Mouse (Mus musculus) liver, embryonic 11.5 days (tissue): ENCODE measurements around the gene Adamts8. TPM values are rescaled to one million over a fixed set of nuclear protein-coding genes. Genes with fewer than 3 reads are reported as not detected.

ENCODE experiments used
- ATAC-seq: fragments of 200-750 bp; cut with Nextera tagmentation; replicated peaks from 2 replicates; pipeline ENCODE4 v1.8.0; 2017; ENCODE audit warnings: moderate number of reproducible peaks, mild to moderate bottlenecking, moderate TSS enrichment, moderate library complexity; ENCODE audit not compliant: low FRiP score
- DNase-seq: peaks from one replicate; pipeline ENCODE4 v3.0.0-alpha.2; 2017; ENCODE audit warnings: low spot score
- H3K27ac ChIP-seq: fragments of 300-500 bp; sonication (generic); 2 replicates; pipeline ENCODE4 v1.5.1; 2014; ENCODE audit warnings: mild to moderate bottlenecking, low read depth, low read length, control low read depth
- H3K27me3 ChIP-seq: fragments of 300-500 bp; sonication (generic); replicated peaks from 2 replicates; pipeline ENCODE4 v1.6.1; 2014; ENCODE audit warnings: low read length, mixed read lengths; ENCODE audit not compliant: control insufficient read depth, insufficient read depth
- H3K36me3 ChIP-seq: fragments of 300-500 bp; sonication (generic); 2 replicates; pipeline ENCODE4 v1.6.1; 2014; ENCODE audit warnings: mild to moderate bottlenecking, low read length, moderate library complexity, mixed read lengths; ENCODE audit not compliant: control insufficient read depth, insufficient read depth
- H3K4me1 ChIP-seq: fragments of 300-500 bp; sonication (generic); replicated peaks from 2 replicates; pipeline ENCODE4 v1.6.1; 2014; ENCODE audit warnings: low read length, mixed read lengths; ENCODE audit not compliant: control insufficient read depth, insufficient read depth
- H3K4me2 ChIP-seq: fragments of 300-500 bp; sonication (generic); 2 replicates; pipeline ENCODE4 v1.6.1; 2014; ENCODE audit warnings: mild to moderate bottlenecking, control low read depth, moderate library complexity
- H3K4me3 ChIP-seq: fragments of 300-500 bp; sonication (generic); 2 replicates; pipeline ENCODE4 v1.5.1; 2014; ENCODE audit warnings: low read depth, low read length, control low read depth
- H3K9ac ChIP-seq: fragments of 300-500 bp; sonication (generic); 2 replicates; pipeline ENCODE4 v1.6.1; 2014; ENCODE audit warnings: low read depth, low read length, control low read depth
- H3K9me3 ChIP-seq: fragments of 300-500 bp; sonication (generic); 2 replicates; pipeline ENCODE4 v1.6.1; 2016; ENCODE audit warnings: low read length, inconsistent platforms, mixed read lengths; ENCODE audit not compliant: control insufficient read depth
- WGBS: fragments of 180-500 bp; shearing (Covaris S2); extraction: QIAGEN DNeasy Blood & Tissue Kit; methylation state at CpG from one replicate; pipeline ENCODE4 v1.1.7; 2014; 5-methylcytosine and 5-hydroxymethylcytosine counted together
- polyA plus RNA-seq: library from polyadenylated mRNA; unstranded; fragments of >200 nt; fragmentation: Nextera tagmentation; extraction: Ambion mirVana; gene quantifications from 2 replicates; pipeline ENCODE4 v1.2.1, GENCODE M21; 2014

Adamts8 gene
- polyA plus RNA-seq, 1 experiment from 2014 or later = 0.12 TPM

- ATAC-seq (no peak), DNase-seq (no peak)
- Histone ChIP-seq H3K4me1 (no peaks in the 10 kb centered on the region), H3K36me3 (no peaks in the 10 kb centered on the region), H3K27me3 (no peaks in the 10 kb centered on the region), H3K4me3 (no peak overlapping the region), H3K27ac (no peak overlapping the region), H3K9me3 (no peaks in the 10 kb centered on the region), H3K9ac (no peak overlapping the region), H3K4me2 (no peak overlapping the region)
- WGBS = 11% methylated on average over 1 of the region's 1 CpGs
Observed at GRCm38 (mm10) chr9:31011533-31011932, 69.2 kb downstream of the Adamts8 start.

DNA sequence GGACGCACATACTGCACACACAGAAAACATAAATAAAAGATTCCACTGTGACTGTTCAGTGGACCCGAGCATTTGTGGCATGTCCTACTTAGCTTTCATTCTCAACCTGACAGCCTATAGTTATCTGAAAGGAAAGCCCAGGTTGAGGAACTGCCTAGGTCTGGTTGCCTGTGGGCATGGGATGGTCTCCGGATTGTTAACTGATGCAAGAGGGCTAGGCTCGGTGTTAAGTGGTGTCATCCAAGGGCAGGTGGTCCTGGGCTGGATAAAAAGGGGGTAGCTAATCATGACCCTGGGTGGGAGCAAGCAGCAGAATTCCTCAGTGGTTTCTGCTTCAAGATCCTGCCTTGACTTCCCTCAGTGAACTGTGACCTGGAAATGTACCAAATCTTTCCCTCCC lies 70.3 kb downstream of the Adamts8 start:
- Histone ChIP-seq H3K36me3 (no peaks in the 10 kb centered on the region), H3K27ac (no peak overlapping the region), H3K27me3 (no peaks in the 10 kb centered on the region), H3K9ac (no peak overlapping the region), H3K9me3 (no peaks in the 10 kb centered on the region), H3K4me3 (no peak overlapping the region), H3K4me2 (no peak overlapping the region), H3K4me1 (no peaks in the 10 kb centered on the region)
- DNase-seq (no peak), ATAC-seq (no peak)
- WGBS = 73% methylated on average over 4 of the region's 4 CpGs

DNA sequence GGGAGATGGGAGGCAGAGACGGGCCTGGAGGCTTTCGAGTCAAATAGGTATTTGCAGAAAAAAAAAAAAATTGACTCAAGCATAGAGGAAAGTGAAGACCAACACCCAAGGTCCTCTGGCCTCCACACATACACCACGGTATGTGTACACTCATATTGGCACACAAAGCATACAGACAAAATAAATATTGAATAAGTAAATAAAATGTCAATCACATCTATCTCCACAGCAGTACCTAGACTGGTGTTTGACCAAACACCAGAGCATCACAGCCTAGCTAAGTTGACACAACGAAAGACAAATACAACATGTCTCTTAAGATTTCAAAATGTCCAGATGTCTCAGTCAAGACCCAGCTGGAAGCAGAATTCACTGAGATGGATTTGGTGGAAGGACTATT lies 71.1 kb downstream of the Adamts8 start:
- no peaks in the 10 kb centered on the region for H3K27me3 ChIP-seq
- 69% methylated on average over 4 of the region's 4 CpGs for WGBS
- no peak overlapping the region for H3K9ac ChIP-seq
- ATAC-seq (no peak), DNase-seq (no peak)
- H3K4me1 ChIP-seq = no peaks in the 10 kb centered on the region
- H3K4me3 ChIP-seq = no peak overlapping the region
- H3K4me2 ChIP-seq = no peak overlapping the region
- H3K36me3 ChIP-seq = no peaks in the 10 kb centered on the region
- no peak overlapping the region for H3K27ac ChIP-seq
- no peaks in the 10 kb centered on the region for H3K9me3 ChIP-seq

Other genes starting within 250 kb of the Adamts8 start
- gene Adamts15, start 20.1 kb upstream of the Adamts8 start, polyA plus RNA-seq = 2.5 and 3.0 TPM in 2 replicates
- gene Zbtb44, start 88.1 kb downstream of the Adamts8 start, polyA plus RNA-seq = 8.2 and 9.1 TPM in 2 replicates
- gene St14, start 189.3 kb downstream of the Adamts8 start, polyA plus RNA-seq = 1.4 and 1.5 TPM in 2 replicates